Mouse (Mus musculus): ENCODE measurements around the gene Ramp2.

Gene Ramp2

DNA sequence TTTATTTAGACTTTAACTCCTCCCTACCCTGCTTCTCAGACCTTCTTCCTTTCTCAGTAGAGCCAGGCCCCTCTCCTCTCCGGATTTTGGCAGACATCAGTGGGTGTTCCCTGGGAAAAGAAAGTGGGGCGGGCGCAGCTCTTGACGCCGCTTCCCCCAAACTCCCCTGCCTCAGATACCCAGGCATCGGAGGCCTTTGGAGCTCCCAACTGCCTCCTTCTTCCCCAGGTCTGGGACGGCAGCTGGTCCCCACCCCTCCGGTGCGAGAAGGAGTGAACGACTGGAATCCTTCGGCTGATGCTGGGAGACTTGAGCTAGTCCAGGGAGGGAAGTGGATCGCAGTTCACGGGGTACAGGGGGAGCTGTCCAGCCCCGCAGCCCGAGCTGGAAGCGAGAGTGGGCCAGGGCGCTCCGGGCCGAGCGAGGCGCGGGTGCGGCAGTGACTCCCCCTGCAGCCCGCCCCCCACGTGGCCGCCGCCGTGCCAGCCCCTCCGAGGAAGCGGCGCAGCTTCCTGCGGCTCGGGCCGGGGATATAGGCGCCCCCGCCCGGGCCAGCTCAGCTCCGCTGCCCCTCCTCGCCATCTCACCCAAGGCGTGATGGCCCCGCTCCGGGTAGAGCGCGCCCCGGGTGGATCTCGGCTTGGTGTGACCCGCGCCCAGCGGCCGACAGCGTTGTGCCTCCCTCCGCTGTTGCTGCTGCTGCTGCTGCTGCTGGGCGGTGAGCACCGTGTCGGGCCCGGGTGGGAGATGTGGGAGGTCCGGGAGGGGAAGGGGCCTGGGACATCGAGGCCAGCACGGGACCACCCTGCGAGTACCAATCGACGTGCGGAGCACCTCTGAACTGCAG is at the start of gene Ramp2:
TSS of gene Ramp2 (plus strand) at position 174 of the 847 bp plus-strand sequence.
- DNase-seq, result no peak

DNA sequence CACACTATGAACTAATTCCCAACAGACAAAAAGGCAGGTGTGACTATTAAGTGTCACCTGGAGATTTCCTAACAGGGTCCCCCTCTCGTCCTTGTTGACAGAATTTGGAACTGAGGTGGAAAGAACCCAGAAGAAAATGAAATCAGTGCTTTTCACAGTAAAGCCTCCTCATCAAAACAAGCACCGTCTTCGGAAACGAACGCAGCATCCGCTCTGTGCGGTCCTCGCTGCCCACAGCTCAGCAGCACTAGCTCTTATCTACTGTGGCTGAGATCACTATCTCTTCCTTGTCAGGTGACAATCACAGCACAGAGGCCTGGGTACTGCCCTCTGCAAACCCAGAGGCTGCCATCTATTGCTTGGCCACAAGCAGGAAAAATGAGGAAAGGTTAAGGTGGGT is 49.7 kb upstream of the Ramp2 start:
- no peak for DNase-seq

DNA sequence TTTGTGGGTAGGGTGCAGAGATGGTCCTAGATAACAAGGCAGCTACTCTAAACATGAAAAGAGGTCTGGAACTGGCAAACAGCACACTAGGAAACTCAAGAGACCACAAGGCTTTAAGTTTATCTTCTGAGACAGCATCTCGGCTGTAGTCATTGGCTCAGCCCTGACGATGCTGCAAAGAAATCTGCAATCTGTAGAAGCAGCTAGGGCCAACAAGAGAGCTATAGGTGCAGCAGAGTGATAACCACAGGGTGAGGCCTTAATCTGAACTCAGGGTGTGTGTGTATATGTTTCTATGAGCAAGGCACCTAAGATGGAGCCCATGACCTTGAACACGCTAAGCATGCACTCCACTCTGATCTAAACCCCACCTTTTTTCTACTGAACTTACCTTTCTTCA is 46.3 kb upstream of the Ramp2 start:
- DNase-seq, result no peak

DNA sequence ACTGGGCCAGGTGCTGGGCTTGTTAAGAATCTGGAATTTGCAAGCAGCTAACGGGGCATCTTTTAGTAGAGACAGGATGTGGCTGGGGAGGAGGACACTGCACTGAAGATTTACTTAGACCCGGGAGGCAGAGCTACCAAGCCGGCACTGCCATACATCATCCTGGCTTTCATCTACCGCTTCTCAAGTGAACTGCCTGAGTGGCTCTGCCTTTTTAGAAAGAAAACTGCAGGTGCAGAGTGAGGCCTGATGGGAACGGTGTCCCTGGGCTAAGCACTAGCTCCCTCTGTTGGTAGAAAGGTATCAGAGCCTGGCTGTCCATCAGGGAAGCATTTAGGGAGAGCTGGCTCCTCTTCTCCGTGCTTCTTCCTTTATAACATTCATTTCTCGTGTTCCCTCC is 44.8 kb upstream of the Ramp2 start:
- no peak for DNase-seq

DNA sequence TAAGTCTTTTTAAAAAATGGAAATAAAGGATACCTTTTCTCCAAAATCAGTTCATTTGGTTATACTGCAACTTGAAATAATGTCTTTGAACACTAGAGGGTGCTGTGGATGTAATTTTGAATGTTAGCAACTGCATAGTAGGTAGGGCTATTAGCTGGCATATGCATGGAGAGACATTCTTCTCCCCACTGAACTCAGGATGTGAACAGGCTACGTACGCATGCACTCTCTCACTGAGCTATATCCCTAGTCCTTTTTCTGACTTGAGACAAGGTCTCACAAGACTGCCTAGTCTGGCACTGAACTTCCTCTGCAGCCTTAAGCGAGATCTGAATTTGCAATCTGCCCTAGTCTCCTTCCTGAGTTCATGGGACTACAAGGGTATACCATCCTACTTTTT is 33.9 kb upstream of the Ramp2 start:
- DNase-seq, result no peak

DNA sequence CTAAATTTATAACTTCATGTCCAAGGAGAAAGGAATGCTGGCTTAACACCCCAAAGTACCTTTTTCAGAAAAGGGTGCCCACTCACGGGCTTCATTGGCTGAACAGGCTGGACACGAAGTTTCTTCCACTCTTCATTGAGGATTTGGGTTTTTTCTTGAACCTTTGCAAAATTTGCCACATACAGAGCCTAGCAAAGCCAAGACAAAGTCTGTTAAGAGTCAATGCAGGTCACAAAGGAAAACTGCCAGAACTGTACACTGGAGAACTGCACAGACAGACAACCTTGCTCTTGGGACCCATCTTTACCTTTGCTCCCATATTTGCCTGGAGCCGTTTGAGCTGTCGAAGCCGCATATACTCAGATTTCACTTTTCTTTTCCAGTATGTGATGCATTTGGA is 28.9 kb upstream of the Ramp2 start:
- no peak for DNase-seq

DNA sequence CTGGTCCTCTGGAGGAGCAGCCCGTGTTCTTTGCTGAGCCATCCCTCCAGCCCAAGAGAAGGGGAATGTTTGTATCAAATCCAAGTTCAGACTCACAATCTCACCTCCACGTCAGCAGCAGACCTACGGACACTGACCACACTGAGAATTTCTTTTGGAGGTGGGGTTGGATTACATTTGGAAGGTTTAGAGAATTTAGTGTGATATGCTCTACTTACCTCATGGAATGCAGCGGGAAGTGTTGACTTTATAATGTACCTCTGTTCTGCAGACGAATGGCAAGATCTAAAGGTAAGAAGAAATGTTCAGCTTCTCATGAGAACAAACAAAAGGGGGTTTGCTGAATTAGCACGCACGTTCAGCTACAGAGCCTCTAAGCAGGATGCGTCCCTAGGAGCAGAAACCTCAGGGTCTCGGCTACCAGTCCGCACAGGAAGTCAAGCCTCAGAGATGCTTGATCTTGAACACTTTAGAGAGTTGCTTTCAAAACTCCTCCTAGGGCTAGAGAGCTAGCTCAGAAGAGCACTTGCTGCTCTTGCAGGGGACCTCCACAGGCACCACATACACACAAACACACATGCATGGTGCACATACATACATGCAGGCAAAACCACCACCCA is 27.3 kb upstream of the Ramp2 start:
- DNase-seq, result no peak

DNA sequence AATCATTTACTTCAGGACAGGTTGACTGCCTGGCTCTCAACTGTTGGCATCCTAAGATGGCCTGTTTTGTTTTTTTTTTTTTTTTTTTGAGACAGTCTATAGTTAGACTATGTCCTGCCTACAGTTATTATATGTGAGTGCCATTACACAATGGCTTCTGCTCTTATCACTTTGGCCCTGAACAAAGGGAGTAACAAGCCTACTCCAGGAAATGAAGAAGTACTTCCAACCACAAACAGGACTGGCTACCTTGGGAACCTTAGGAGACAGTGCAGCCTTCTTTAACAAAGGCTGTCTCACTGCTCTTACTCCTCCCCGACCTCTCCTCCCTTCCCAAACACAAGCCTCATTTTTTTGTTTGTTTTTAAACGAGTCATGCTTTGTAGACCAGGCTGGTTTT is 25.0 kb upstream of the Ramp2 start:
- no peak for DNase-seq

DNA sequence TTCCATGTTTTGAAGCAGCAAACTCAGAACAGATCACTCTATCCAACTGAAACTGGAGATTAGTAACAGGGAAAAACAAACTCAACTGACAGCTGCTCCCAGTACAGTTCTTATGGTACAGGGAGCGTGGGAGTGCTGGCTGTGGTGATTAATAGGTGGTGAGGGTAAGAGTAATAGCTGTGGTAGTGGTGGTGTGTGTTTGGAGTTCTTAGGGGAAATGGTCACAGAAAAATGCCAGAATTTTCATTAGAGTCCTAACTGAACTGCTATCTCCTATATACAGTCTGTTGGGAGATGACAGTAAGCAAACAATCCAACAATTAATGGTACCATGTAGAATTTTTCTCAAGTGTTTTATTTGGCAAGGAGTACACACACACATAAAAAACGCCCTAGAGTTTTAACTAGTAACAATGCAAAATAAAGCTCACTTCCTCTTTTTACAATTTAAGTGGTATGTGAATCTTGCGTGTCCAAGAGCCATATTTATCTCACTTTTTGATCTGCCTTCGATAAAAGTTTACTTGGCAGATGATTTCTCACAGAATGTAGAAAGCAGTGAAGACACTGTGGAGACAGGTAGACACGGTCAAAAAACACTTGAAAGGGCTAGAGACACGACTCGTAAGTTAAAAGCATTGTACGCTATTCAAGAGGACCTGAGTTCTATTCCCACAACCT is 24.4 kb upstream of the Ramp2 start:
- DNase-seq, result peak; percentile 53

DNA sequence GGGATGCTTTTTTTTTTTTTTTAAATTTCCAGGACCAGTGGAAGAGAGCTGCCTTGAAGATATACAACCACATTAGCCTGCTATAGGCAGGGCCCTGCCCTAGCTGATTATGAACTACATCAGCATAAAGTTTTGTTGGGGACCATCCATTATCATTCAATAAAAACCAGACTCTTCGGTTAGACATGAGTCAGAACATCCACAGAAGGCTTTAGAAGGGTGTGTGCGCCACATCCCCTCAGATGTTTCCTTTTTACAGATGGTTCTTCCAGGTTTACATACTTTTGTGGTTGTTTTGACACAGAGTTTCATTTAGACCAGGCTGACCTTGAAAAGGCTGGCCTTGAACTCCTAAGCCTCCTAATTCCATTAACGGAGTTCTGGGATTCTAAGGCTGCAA is 21.5 kb upstream of the Ramp2 start:
- DNase-seq, result no peak

DNA sequence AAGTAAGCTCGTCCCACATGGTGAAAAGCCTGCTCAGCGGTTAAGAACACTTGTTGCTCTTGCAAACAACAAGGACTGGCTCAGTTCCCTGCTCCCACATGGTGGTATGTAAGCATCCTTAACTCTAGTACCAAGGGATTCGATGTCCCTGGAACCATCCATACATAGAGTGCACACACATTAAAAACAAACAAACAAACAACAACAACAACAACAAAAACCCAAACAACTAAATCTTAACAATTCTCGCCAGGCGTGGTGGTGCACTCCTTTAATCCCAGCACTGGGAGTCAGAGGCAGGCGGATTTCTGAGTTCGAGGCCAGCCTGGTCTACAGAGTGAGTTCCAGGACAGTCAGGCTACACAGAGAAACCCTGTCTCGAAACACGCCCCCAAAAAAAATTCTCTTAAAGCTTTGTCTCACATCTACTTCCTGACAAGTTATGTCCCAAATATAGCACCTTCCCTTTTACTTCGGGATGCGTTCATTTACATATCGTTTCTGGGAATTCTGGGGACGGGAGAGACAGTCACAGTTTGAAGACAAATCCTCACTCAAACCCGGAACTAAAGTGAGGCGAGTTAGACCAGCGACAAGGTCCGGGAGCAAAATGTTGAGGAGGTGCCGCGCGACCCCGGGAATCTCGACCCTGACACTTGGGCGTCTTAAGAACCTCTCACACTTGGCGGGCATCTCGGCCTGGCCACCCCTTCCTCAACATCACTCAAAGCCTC is 20.3 kb upstream of the Ramp2 start:
- DNase-seq, result no peak

DNA sequence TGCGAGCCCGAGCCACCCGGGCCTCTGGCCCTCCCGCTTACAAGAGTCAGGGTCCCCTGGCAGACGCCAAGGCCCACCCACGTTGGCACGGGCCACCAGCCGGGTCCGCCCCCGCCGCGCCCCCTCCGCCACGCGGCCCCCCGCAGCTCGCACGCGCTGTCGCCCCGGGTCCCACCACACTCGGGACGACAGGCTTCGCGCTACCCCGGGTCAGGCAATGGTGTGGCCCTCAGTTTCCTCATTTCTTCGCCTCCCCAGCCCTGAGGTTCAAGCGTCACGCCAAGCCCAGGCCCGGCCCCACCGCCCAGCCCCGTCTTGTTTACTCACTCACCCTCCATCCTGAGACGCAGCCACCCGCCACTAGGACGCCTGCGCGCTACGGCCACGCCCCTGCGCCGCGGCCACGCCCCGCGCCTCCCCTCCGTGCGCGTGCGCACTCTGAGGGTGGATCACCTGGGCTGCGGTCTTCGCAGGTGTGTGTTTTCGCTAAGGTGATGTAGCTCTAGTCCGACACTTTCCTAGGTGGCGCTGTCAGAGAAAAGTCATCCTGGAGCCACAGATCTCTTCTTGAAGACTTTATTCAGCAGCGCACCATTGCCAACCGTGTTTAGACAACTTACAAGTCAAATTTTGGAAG is 19.6 kb upstream of the Ramp2 start, which contains the start of gene Ezh1:
TSS of gene Ezh1 (minus strand) at position 399 of the 637 bp plus-strand sequence.
- DNase-seq, result peak; percentile 84

DNA sequence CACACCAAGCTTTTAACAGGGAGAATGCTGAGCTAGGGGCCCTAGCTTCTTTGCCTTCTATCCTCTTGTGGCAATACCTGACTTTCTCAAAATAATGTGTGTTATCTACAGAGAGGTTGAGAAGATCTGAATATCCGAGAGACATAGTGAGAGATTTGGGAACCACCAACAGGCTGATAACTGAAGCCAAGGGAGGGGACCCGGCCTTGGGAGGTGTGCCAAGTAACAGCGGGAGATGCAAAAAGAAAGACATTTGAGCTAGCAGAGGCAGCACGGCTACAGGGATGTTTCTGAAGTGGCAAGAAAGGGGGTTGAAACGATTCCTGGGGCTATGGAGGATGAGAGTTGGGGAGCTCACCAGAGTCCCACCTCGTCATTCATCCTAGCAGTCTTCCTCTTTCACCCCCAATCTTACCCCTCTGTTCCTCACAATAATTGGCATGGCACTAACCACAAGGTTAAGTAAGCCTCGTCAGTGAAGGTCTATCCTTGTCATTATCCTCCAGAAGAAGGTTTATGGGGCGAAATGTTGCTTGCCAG is 16.4 kb upstream of the Ramp2 start:
- DNase-seq, result no peak

DNA sequence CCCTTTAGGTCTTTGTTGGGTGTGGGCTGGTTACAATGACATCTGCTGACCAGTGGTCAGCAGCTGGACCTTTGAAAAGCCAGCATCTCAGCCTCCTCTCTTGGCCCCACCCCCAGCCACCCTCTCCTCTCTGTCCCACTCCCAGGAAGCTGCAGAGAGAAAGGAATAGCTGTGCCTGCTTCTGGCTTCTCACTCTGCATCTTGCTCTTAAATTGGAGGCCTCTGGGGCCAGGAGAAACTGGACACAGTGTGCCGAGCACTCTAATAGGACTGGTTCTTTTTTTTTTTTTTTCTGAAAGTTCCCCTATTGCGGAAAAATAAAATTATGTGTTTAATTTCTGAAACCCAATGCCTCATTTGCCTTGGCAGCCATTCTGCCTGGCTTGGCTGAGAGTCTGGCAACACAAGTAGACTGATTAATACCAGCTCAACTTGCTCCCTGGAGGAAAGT is 15.7 kb upstream of the Ramp2 start:
- DNase-seq, result no peak

DNA sequence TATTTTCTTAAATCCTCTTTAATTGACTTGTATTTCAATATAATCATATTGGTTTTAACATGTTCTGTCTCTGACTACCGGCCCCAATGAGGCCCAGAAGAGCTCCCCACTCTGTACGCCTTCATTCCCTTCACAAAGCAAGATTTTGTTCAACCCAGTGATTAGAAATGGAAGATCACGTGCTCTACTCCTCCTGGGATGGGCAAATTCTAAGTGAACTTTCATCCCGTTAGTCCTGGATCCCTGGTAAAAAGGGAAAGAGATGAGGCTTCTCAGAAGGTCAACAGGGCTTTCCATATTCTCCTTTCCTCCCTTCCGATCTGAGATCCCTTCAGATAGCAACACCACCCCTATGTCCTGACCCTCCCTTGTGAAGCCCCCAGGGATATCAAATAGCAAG is 15.3 kb upstream of the Ramp2 start:
- DNase-seq, result no peak

DNA sequence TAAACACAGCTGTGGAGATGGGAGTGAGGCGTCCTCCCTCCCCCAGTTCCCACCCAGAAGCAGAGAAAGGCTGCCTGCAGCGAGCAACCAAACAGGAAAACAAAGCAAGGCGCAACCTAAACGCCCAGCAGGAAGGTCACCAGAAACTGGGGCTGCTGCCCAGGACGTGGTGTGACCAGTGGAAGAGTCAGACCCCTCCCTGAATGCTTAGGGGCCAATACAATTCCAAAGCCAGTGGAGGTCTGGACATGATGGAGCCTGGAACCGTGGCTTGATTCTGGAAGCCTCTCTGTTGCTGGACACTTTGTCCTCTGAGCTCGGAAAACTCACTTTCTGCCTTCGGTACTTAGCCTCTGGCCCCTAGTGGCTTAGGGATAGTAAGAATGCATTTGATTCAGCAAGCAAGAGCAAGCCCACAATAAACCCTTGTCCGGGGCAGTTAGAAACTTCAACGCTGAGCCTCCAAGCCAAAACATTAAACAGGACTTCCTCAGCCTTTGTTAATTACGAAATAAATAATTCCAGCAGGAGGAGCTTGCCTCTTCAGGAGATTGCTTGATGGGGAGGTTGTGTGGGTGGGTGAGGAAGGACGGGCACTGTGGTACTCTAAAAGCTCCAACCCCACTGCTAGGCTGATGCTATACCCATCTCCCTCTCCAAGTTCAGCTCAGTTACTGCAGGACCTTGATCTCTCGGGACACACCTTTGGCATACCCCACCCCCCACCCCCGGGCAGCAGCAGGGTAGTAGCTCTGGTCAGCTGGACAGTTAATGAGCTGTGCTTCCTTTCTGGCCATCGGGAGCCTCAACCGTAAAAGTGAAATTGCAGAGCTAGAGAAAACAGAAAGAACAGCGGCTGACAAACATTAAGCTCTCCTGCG is 14.6 kb upstream of the Ramp2 start:
- no peak for DNase-seq

DNA sequence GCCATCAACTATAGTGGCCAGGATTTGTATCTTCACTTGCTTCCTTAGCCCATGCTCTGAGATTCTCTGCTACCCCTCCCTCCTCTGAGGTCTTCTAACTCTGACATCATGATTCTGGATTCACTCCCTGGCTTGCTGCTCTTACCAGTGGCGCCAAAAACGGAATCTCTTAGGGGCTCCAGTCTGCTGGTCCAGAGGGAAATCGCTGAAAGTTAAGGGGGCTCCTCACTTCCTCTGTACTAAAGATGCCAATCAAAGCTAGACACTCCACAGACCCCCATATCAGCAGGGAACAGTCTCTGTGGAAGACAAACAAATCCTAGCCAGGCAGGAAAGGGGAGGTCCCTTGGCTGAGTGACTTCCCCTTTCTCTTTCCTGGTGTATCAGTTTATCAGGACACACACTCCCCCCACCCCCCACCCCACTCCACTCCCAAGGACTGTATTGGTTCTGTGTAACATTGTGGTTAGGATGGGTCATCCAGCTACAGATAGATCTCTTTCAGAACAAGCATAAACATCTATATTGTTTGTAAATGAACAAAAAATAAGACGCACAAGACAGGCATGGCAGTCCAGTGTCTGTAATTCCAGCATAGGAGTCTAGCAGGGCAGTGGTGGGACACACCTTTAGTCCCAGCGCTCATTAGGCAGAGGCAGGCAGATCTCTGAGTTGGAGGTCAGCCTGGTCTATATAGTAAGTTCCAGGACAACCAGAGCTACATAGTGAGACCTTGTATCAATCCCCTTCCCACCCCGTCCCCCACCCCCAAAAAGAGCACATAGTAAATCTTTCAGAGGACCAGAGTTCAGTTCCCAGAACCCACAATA is 13.6 kb upstream of the Ramp2 start:
- DNase-seq, result no peak

DNA sequence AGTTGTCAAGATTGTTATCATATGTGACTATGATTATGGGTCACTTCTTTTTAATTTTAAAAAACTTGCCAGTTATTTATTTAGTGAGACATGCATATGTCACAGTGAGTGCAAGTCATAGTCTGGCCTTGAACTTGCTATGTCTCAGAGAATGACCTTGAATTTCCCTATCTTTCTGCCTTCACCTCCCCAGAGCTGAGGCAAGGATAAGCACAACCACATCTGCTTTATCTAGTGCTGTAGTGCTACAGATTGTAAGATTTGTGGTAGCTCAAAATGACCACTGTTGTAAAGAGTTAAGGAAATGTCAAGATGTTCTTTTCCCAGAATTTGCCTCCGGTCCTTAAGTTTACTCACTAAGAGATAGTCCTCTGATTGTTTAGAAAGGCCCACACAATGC is 12.6 kb upstream of the Ramp2 start:
- DNase-seq, result no peak

DNA sequence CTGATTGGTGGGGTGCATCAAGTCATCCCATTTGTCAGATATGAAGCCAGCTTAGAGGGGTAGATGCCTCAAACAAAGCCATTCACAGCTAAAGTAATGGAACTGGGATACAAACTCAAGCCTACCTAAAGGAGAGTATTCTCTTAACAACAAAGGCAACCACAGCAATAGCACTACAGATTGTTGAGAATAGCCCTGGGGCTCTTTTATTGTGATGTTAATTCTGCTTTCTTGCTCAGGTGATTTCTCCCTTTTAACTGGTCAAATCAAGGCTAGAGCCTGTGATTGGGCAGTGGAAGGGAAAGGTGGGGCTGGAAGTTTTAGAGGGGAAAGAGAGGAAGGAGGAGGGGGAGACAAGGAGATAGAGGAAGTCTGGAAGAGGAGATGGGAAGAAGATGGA is 11.7 kb upstream of the Ramp2 start:
- DNase-seq, result no peak

DNA sequence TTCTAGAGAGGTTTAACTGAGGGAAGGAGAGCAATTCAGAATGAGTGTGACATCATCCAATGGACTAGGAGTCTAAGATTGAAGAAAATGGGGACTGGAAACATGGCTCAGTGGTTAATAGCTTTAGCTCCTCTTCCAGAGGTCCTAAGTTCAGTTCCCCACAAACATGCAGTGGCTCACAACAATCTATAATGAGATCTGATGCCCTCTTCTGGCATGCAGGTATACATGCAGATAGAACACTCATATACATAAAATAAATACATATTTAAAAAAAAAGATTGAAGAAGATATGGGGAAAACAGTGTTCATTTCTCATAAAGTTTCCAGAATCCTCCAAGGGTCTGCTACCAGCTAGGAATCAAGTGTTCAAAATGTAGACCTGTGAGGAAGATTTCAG is 10.4 kb upstream of the Ramp2 start:
- no peak for DNase-seq
